Mouse (Mus musculus): ENCODE data around the gene Samd4.

DNA sequence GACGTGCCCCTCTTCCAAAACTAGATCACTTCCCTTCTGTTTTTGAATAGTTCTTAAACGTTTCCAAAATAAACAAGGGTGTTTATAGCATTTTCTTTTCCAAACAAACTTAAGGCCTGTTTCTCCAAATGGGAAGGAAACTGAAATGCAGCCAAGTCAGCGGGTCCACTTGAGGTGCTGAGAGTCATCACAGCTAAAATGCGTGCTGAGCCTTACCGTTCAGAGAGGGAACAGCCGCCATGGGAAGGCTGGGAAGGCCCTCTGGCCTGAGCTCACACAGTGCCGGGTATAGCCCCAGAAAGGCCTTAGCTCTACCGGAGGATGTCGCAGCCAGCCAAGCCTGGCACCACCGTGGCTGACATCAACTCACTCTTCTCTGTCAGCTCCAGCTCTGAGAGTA lies 41.3 kb downstream of the Samd4 start:
- TF ChIP-seq CTCF (IDR thresholded peaks at IDR 0.05) (no peak), EP300 (IDR thresholded peaks at IDR 0.05) (no peak)
